Mouse (Mus musculus): Measurements from ENCODE around the gene Hist2h4.
"Not testable (repeated sequence)": the region's sequence is repeated elsewhere in the genome, so short reads cannot be mapped to it uniquely, and the experiment has no call there.

Gene Hist2h4

GRCm38 (mm10) chr3:96246018-96246417 lies 17.1 kb downstream of the Hist2h4 start:
- not testable (repeated sequence) for DNase-seq (ENCODE audit: low spot score)

GRCm38 (mm10) chr3:96245003-96245886 lies 17.9 kb downstream of the Hist2h4 start, which contains the start of gene Hist2h2aa1:
Gene Hist2h2aa1, plus strand, starts transcription at chr3:96245497.
- DNase-seq (ENCODE audit: low spot score) = peak; percentile 85

- DNase-seq (ENCODE audit: low spot score) = no peak
Observed at GRCm38 (mm10) chr3:96243921-96244572, 19.1 kb downstream of the Hist2h4 start.

GRCm38 (mm10) chr3:96240799-96241197 lies 22.3 kb downstream of the Hist2h4 start:
- no peak for DNase-seq (ENCODE audit: low spot score)

- DNase-seq (ENCODE audit: low spot score) = peak; percentile 92
Observed at GRCm38 (mm10) chr3:96239949-96240798, 22.9 kb downstream of the Hist2h4 start, which contains the start of gene Hist2h2aa2. Gene Hist2h2aa2, minus strand, starts transcription at chr3:96240276.

GRCm38 (mm10) chr3:96238954-96239793 lies 23.9 kb downstream of the Hist2h4 start, which contains the start of gene Hist2h3c2:
Gene Hist2h3c2, minus strand, starts transcription at chr3:96239127.
- not testable (repeated sequence) for DNase-seq (ENCODE audit: low spot score)

- peak; percentile 53 for DNase-seq (ENCODE audit: low spot score)
Observed at GRCm38 (mm10) chr3:96237904-96238511, 25.1 kb downstream of the Hist2h4 start.

GRCm38 (mm10) chr3:96237335-96237903 lies 25.7 kb downstream of the Hist2h4 start:
- DNase-seq (ENCODE audit: low spot score) = no peak

- no peak for DNase-seq (ENCODE audit: low spot score)
Observed at GRCm38 (mm10) chr3:96236834-96237334, 26.2 kb downstream of the Hist2h4 start.

- no peak for DNase-seq (ENCODE audit: low spot score)
Observed at GRCm38 (mm10) chr3:96235836-96236235, 27.3 kb downstream of the Hist2h4 start.

- no peak for DNase-seq (ENCODE audit: low spot score)
Observed at GRCm38 (mm10) chr3:96234914-96235313, 28.2 kb downstream of the Hist2h4 start.

- DNase-seq (ENCODE audit: low spot score) = no peak
Observed at GRCm38 (mm10) chr3:96231758-96232120, 31.4 kb downstream of the Hist2h4 start.

- no peak for DNase-seq (ENCODE audit: low spot score)
Observed at GRCm38 (mm10) chr3:96230910-96231757, 32.0 kb downstream of the Hist2h4 start.

GRCm38 (mm10) chr3:96230404-96230803 lies 32.7 kb downstream of the Hist2h4 start:
- no peak for DNase-seq (ENCODE audit: low spot score)

- DNase-seq (ENCODE audit: low spot score) = no peak
Observed at GRCm38 (mm10) chr3:96228828-96229227, 34.3 kb downstream of the Hist2h4 start.

GRCm38 (mm10) chr3:96226695-96227648 lies 36.1 kb downstream of the Hist2h4 start:
- no peak for DNase-seq (ENCODE audit: low spot score)

GRCm38 (mm10) chr3:96225421-96225820 lies 37.7 kb downstream of the Hist2h4 start:
- DNase-seq (ENCODE audit: low spot score) = no peak

- no peak for DNase-seq (ENCODE audit: low spot score)
Observed at GRCm38 (mm10) chr3:96222774-96223173, 40.3 kb downstream of the Hist2h4 start.

Data from testis, postnatal 14 days (tissue).